Mouse (Mus musculus): Measurements from ENCODE around the gene Mettl23. TPM values are rescaled to one million over a fixed set of nuclear protein-coding genes. Genes with fewer than 3 reads are reported as not detected.
A peak's percentile ranks its signal among the peaks of the same experiment; 100 is the strongest.

Mettl23 gene
- total and polyA plus RNA-seq, 3 experiments, result 35.8 to 49.1 (median 45.4) TPM

DNA sequence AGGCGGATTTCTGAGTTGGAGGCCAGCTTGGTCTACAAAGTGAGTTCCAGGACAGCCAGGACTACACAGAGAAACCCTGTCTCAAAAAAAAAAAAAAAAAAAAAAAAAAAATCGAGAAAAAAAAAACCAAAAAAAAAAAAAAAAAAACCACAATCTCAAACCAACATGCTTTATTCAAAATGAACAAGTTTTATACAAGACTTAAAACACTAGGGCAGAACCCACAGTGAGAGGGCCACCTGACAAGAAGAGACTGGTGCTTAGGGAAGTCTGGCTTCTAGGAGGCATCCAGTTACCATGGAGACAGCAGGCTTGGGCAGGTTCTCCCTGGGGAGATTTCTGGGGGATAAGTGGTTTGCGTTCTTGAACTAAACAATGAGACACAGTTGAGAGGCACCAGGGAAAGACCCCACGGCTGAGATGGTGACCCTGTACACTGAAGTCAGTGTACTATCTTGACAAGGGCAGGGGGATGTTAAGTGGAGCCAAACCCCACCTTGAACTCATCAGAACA lies 10.8 kb upstream of the Mettl23 start:
- Histone ChIP-seq H3K27me3 (ENCODE audit: insufficient read depth, low read length) (peaks cover 20% of the 10 kb centered on the region), H3K36me3 (replicated peaks) (peaks cover 50% of the 10 kb centered on the region), H3K4me3 (ENCODE audit: low read depth, low read length) (no peak overlapping the region), H3K4me1 (ENCODE audit: insufficient read depth, low read depth, low read length) (peaks cover 39% of the 10 kb centered on the region), H3K9me3 (replicated peaks) (peaks cover 6% of the 10 kb centered on the region)
- no peak for TF ChIP-seq CTCF (IDR thresholded peaks at IDR 0.05; ENCODE audit: low read depth, low read length)
- no peak for TF ChIP-seq TAL1 (conservative IDR thresholded peaks at IDR 0.05; ENCODE audit: low read depth, low read length)
- no peak for TF ChIP-seq GATA1 (IDR thresholded peaks at IDR 0.05; ENCODE audit: borderline replicate concordance, low read length)
- no peak for ATAC-seq (ENCODE audit: extremely low read depth, insufficient number of reproducible peaks, low FRiP score, poor library complexity, severe bottlenecking)
- no peak for DNase-seq (ENCODE audit: low spot score)

DNA sequence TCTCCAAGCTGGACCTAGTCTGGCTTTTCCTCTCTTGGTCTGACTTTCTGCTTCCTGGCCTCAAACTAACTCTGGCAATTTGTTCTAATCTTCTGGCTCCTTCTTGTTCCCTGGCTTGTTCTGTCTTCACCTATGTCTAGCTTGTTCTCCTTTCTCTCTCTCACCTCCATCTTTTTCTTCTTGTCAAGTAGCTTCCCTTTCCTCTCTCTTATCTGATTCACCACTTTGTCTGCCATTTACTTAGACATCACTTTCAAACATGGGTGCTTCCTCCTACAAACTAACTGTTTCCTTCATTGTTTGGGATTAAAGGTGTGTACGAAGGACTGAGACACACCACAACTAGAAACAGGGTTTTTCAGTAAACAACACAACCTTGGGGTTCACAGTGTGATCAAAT lies 8.1 kb upstream of the Mettl23 start:
- H3K36me3 ChIP-seq (replicated peaks), result peaks cover 77% of the 10 kb centered on the region
- no peak overlapping the region for H3K4me3 ChIP-seq (ENCODE audit: low read depth, low read length)
- no peak for DNase-seq (ENCODE audit: low spot score)
- no peak for ATAC-seq (ENCODE audit: extremely low read depth, insufficient number of reproducible peaks, low FRiP score, poor library complexity, severe bottlenecking)
- TF ChIP-seq GATA1 (IDR thresholded peaks at IDR 0.05; ENCODE audit: borderline replicate concordance, low read length) (no peak), CTCF (IDR thresholded peaks at IDR 0.05; ENCODE audit: low read depth, low read length) (no peak), GATA2 (IDR thresholded peaks at IDR 0.05; ENCODE audit: borderline replicate concordance, low read depth, low read length) (no peak), POLR2AphosphoS5 (IDR thresholded peaks at IDR 0.05; ENCODE audit: insufficient replicate concordance, low read depth, low read length) (no peak), TAL1 (conservative IDR thresholded peaks at IDR 0.05; ENCODE audit: low read depth, low read length) (no peak)
- peaks cover 2% of the 10 kb centered on the region; the same call in 1 of the 2 replicates for H3K27me3 ChIP-seq (ENCODE audit: insufficient read depth, low read length)
- H3K9me3 ChIP-seq (replicated peaks), result no peaks in the 10 kb centered on the region
- H3K4me1 ChIP-seq (ENCODE audit: insufficient read depth, low read depth, low read length), result peaks cover 61% of the 10 kb centered on the region

DNA sequence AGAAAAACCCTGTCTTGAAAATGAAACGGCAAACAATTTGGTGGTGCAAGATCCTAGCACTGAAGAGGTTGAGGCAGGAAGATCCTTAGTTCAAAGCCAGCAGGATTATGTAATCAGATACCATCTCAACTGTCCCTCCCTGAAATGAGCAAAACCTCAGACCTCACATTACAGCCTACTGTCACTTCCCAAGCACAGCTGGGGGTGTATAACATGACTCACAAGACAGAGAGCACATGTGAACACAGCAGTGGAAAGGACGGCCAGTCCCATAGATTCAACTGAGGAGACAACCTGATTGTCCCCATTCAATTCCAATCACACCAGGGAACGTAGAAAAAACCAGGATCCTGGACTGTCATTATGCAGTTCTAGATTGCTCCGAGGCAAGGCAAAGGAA lies 6.8 kb upstream of the Mettl23 start:
- ATAC-seq (ENCODE audit: extremely low read depth, insufficient number of reproducible peaks, low FRiP score, poor library complexity, severe bottlenecking), result no peak

DNA sequence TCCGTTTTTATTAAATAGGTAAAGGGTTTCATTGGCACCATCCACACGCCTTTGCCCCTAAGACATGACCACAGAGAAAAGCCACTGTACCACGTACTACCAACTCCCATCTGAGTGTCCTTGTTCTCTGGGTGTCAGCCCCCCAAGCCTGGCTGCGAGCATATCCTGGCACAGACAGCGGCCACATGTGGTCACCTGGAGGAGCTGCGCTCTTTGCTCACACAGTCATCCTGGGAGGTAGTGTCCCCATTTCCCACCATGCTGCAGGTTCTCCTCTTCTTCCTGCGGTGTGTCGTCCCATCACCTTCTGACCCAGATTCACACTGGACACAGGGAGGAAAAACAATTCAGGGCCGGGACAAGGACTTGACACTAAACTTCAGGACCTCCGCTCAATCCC lies 5.6 kb upstream of the Mettl23 start:
- Histone ChIP-seq H3K4me1 (ENCODE audit: insufficient read depth, low read depth, low read length) (peaks cover 73% of the 10 kb centered on the region), H3K27me3 (ENCODE audit: insufficient read depth, low read length) (no peaks in the 10 kb centered on the region), H3K9me3 (replicated peaks) (no peaks in the 10 kb centered on the region), H3K36me3 (replicated peaks) (peaks cover 96% of the 10 kb centered on the region), H3K4me3 (ENCODE audit: low read depth, low read length) (peak overlapping the region; percentile 50; the same call in 1 of the 2 replicates)
- DNase-seq (ENCODE audit: low spot score), result no peak
- ATAC-seq (ENCODE audit: extremely low read depth, insufficient number of reproducible peaks, low FRiP score, poor library complexity, severe bottlenecking), result no peak
- TF ChIP-seq CTCF (IDR thresholded peaks at IDR 0.05; ENCODE audit: low read depth, low read length), result no peak
- no peak for TF ChIP-seq POLR2AphosphoS5 (IDR thresholded peaks at IDR 0.05; ENCODE audit: insufficient replicate concordance, low read depth, low read length)
- no peak for TF ChIP-seq GATA2 (IDR thresholded peaks at IDR 0.05; ENCODE audit: borderline replicate concordance, low read depth, low read length)
- no peak for TF ChIP-seq GATA1 (IDR thresholded peaks at IDR 0.05; ENCODE audit: borderline replicate concordance, low read length)
- no peak for TF ChIP-seq TAL1 (conservative IDR thresholded peaks at IDR 0.05; ENCODE audit: low read depth, low read length)

More for the DNA sequence above, 6.8 kb upstream of the Mettl23 start:
- Histone ChIP-seq H3K4me1 (ENCODE audit: insufficient read depth, low read depth, low read length) (peaks cover 75% of the 10 kb centered on the region), H3K36me3 (replicated peaks) (peaks cover 91% of the 10 kb centered on the region), H3K4me3 (ENCODE audit: low read depth, low read length) (peak overlapping the region; percentile 31; the same call in 1 of the 2 replicates), H3K27me3 (ENCODE audit: insufficient read depth, low read length) (no peaks in the 10 kb centered on the region), H3K9me3 (replicated peaks) (no peaks in the 10 kb centered on the region)
- TF ChIP-seq CTCF (IDR thresholded peaks at IDR 0.05; ENCODE audit: low read depth, low read length) (no peak), GATA2 (IDR thresholded peaks at IDR 0.05; ENCODE audit: borderline replicate concordance, low read depth, low read length) (no peak), TAL1 (conservative IDR thresholded peaks at IDR 0.05; ENCODE audit: low read depth, low read length) (no peak), GATA1 (IDR thresholded peaks at IDR 0.05; ENCODE audit: borderline replicate concordance, low read length) (no peak), POLR2AphosphoS5 (IDR thresholded peaks at IDR 0.05; ENCODE audit: insufficient replicate concordance, low read depth, low read length) (no peak; the same call in 1 of the 2 replicates)
- no peak for DNase-seq (ENCODE audit: low spot score)

DNA sequence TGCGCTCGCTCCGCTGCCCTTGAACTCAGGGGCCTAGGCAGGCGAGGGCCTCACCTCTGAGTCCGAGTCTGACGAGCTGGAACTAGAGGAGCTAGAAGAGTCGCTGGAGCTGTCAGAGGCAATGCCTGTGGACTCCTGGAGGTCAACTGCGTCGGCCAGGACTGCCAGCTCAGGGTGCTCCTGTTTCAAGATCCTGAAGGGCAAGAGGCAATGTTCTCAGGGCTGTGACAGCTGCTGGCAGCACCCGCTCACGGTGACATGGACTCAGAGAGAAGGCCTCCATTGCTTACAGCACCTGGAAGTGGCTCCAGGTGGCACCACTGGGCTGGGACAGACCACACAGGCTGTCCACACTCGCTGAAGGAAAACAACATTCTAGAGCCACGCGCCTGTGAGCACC lies 4.1 kb upstream of the Mettl23 start:
- TF ChIP-seq GATA1 (IDR thresholded peaks at IDR 0.05; ENCODE audit: borderline replicate concordance, low read length), result no peak
- TF ChIP-seq TAL1 (conservative IDR thresholded peaks at IDR 0.05; ENCODE audit: low read depth, low read length), result no peak
- TF ChIP-seq CTCF (IDR thresholded peaks at IDR 0.05; ENCODE audit: low read depth, low read length), result no peak
- no peak for TF ChIP-seq POLR2AphosphoS5 (IDR thresholded peaks at IDR 0.05; ENCODE audit: insufficient replicate concordance, low read depth, low read length)
- TF ChIP-seq GATA2 (IDR thresholded peaks at IDR 0.05; ENCODE audit: borderline replicate concordance, low read depth, low read length), result no peak
- ATAC-seq (ENCODE audit: extremely low read depth, insufficient number of reproducible peaks, low FRiP score, poor library complexity, severe bottlenecking), result no peak
- peaks cover 83% of the 10 kb centered on the region for H3K36me3 ChIP-seq (replicated peaks)
- no peaks in the 10 kb centered on the region for H3K9me3 ChIP-seq (replicated peaks)
- peak overlapping the region; percentile 66; the same call in 1 of the 2 replicates for H3K4me3 ChIP-seq (ENCODE audit: low read depth, low read length)
- DNase-seq (ENCODE audit: low spot score), result no peak
- H3K27me3 ChIP-seq (ENCODE audit: insufficient read depth, low read length), result no peaks in the 10 kb centered on the region
- H3K4me1 ChIP-seq (ENCODE audit: insufficient read depth, low read depth, low read length), result peaks cover 67% of the 10 kb centered on the region

DNA sequence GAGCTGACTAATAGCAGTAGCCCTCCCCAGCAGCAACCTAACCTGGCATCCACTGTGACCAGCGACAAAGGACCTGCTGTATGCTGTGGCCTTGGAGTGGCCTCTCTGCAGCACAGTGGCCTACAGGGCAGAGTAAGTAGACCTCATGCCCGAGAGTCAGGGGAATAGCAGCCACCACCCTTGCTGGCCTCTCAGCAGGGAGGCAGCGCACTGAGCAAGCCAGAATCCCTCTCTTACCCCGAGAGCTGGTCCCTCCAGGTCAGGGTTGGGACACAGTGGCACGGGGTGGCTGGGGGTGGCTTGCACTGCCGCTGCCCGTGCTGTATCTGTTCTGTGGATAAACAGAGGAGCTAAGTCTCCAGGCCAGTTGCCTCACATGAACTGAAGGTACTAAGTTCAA lies 3.5 kb upstream of the Mettl23 start:
- H3K4me1 ChIP-seq (ENCODE audit: insufficient read depth, low read depth, low read length), result peaks cover 62% of the 10 kb centered on the region
- peaks cover 76% of the 10 kb centered on the region for H3K36me3 ChIP-seq (replicated peaks)
- ATAC-seq (ENCODE audit: extremely low read depth, insufficient number of reproducible peaks, low FRiP score, poor library complexity, severe bottlenecking) (no peak), DNase-seq (ENCODE audit: low spot score) (no peak)
- TF ChIP-seq GATA2 (IDR thresholded peaks at IDR 0.05; ENCODE audit: borderline replicate concordance, low read depth, low read length) (no peak), GATA1 (IDR thresholded peaks at IDR 0.05; ENCODE audit: borderline replicate concordance, low read length) (no peak), TAL1 (conservative IDR thresholded peaks at IDR 0.05; ENCODE audit: low read depth, low read length) (no peak), POLR2AphosphoS5 (IDR thresholded peaks at IDR 0.05; ENCODE audit: insufficient replicate concordance, low read depth, low read length) (no peak), CTCF (IDR thresholded peaks at IDR 0.05; ENCODE audit: low read depth, low read length) (no peak)
- no peaks in the 10 kb centered on the region for H3K27me3 ChIP-seq (ENCODE audit: insufficient read depth, low read length)
- no peaks in the 10 kb centered on the region for H3K9me3 ChIP-seq (replicated peaks)
- H3K4me3 ChIP-seq (ENCODE audit: low read depth, low read length), result peak overlapping the region; percentile 89

Measured in G1E (cell line).